Mouse (Mus musculus) gastrocnemius, adult 2 months (tissue): ENCODE results near the gene Krt39. TPM values are rescaled to one million over a fixed set of nuclear protein-coding genes. Genes with fewer than 3 reads are reported as not detected.

Experiments
- DNase-seq: peaks from one replicate; pipeline ENCODE4 v3.0.0; 2022
- H3K27ac ChIP-seq: fragments of 200-600 bp; 2 replicates; pipeline ENCODE4 v1.8.1; 2022; ENCODE audit warnings: mild to moderate bottlenecking
- H3K4me3 ChIP-seq: fragments of 200-600 bp; 2 replicates; pipeline ENCODE4 v1.8.1; 2022; ENCODE audit warnings: mild to moderate bottlenecking, moderate library complexity
- CTCF ChIP-seq: fragments of 200-600 bp; IDR thresholded peaks from 2 replicates; pipeline ENCODE4 v1.8.1; 2022; ENCODE audit warnings: antibody characterized with exemption, mild to moderate bottlenecking, moderate library complexity
- intact Hi-C: fragments of 180-260 bp; cut with DNase I; formaldehyde crosslinking; loops from one replicate; pipeline ENCODE4 v1.15.1; 2025
- long read RNA-seq, 2 experiments: library from polyadenylated mRNA; stranded (forward); transcript quantifications; one replicate each; pipeline ENCODE4 v2.0.0; 2021
- total RNA-seq, 2 experiments: library from RNA; stranded (reverse); gene quantifications; 2 replicates each; pipeline ENCODE4 v1.2.3; 2021

Krt39 gene
- not detected for total RNA-seq
- long read RNA-seq, experiment 1 = 0 reads
- long read RNA-seq, experiment 2 = 0 reads

- no peak for DNase-seq
- H3K4me3 ChIP-seq = no peak within 1 kb of the TSS
- no peak for TF ChIP-seq CTCF
- no peak within 1 kb of the TSS for H3K27ac ChIP-seq
- intact Hi-C loops = no loop called here
These were observed at the start of gene Krt39 for GRCm38 (mm10) chr11:99521288-99521860. Krt39 (minus strand) TSS chr11:99521338.

GRCm38 (mm10) chr11:99566530-99566929 is 45.4 kb upstream of the Krt39 start, which contains the start of gene Krtap3-1:
Krtap3-1 (minus strand) TSS chr11:99566630.
- intact Hi-C loops = no loop called here
- Histone ChIP-seq H3K4me3 (no peak within 1 kb of the TSS), H3K27ac (no peak within 1 kb of the TSS)
- no peak for DNase-seq
- no peak for TF ChIP-seq CTCF

- DNase-seq = no peak
- intact Hi-C loops = no loop called here
- no peak overlapping the region for H3K4me3 ChIP-seq
- no peak for TF ChIP-seq CTCF
- no peak overlapping the region for H3K27ac ChIP-seq
These were observed 41.4 kb upstream of the Krt39 start for GRCm38 (mm10) chr11:99562580-99562979.

GRCm38 (mm10) chr11:99559366-99559765 is 38.2 kb upstream of the Krt39 start, which contains the start of gene Gm11939:
Gm11939 (minus strand) TSS chr11:99559466.
- intact Hi-C loops = no loop called here
- TF ChIP-seq CTCF = no peak
- no peak within 1 kb of the TSS for H3K4me3 ChIP-seq
- H3K27ac ChIP-seq = no peak within 1 kb of the TSS
- DNase-seq = no peak

- no peak for TF ChIP-seq CTCF
- no peak for DNase-seq
- Histone ChIP-seq H3K4me3 (no peak overlapping the region), H3K27ac (no peak overlapping the region)
- intact Hi-C loops = no loop called here
These were observed 37.0 kb upstream of the Krt39 start for GRCm38 (mm10) chr11:99557976-99558745.

GRCm38 (mm10) chr11:99556753-99557152 is 35.6 kb upstream of the Krt39 start, which contains the start of gene Krtap3-2:
Krtap3-2 (minus strand) TSS chr11:99556853.
- no peak for TF ChIP-seq CTCF
- intact Hi-C loops = no loop called here

GRCm38 (mm10) chr11:99556195-99556594 is 35.1 kb upstream of the Krt39 start:
- no peak for TF ChIP-seq CTCF
- Histone ChIP-seq H3K4me3 (no peak overlapping the region), H3K27ac (no peak overlapping the region)
- DNase-seq = no peak
- intact Hi-C loops = no loop called here

More at GRCm38 (mm10) chr11:99556753-99557152, 35.6 kb upstream of the Krt39 start, which contains the start of gene Krtap3-2:
- H3K27ac ChIP-seq = no peak within 1 kb of the TSS
- DNase-seq = no peak
- no peak within 1 kb of the TSS for H3K4me3 ChIP-seq

GRCm38 (mm10) chr11:99550765-99551164 is 29.6 kb upstream of the Krt39 start, which contains the start of gene Krtap3-3:
Krtap3-3 (minus strand) TSS chr11:99550865.
- Histone ChIP-seq H3K4me3 (no peak within 1 kb of the TSS), H3K27ac (no peak within 1 kb of the TSS)
- intact Hi-C loops = no loop called here
- no peak for TF ChIP-seq CTCF
- no peak for DNase-seq

- intact Hi-C loops = no loop called here
- Histone ChIP-seq H3K4me3 (no peak overlapping the region), H3K27ac (no peak overlapping the region)
- DNase-seq = no peak
- no peak for TF ChIP-seq CTCF
These were observed 26.8 kb upstream of the Krt39 start for GRCm38 (mm10) chr11:99547892-99548291.

- Histone ChIP-seq H3K4me3 (no peak overlapping the region), H3K27ac (no peak overlapping the region)
- no peak for DNase-seq
- intact Hi-C loops = no loop called here
- TF ChIP-seq CTCF = no peak
These were observed 18.6 kb upstream of the Krt39 start for GRCm38 (mm10) chr11:99539721-99540120.

- no peak for DNase-seq
- no peak for TF ChIP-seq CTCF
- Histone ChIP-seq H3K4me3 (no peak overlapping the region), H3K27ac (no peak overlapping the region)
- intact Hi-C loops = no loop called here
These were observed 7.0 kb downstream of the Krt39 start for GRCm38 (mm10) chr11:99514098-99514497.

- TF ChIP-seq CTCF = no peak
- intact Hi-C loops = no loop called here
- no peak overlapping the region for H3K27ac ChIP-seq
These were observed 20.9 kb downstream of the Krt39 start for GRCm38 (mm10) chr11:99500095-99500805.

GRCm38 (mm10) chr11:99496460-99496859 is 24.7 kb downstream of the Krt39 start:
- TF ChIP-seq CTCF = no peak
- H3K4me3 ChIP-seq = no peak overlapping the region
- no peak for DNase-seq
- no peak overlapping the region for H3K27ac ChIP-seq
- intact Hi-C loops = no loop called here

More at GRCm38 (mm10) chr11:99500095-99500805, 20.9 kb downstream of the Krt39 start:
- DNase-seq = no peak
- H3K4me3 ChIP-seq = no peak overlapping the region
